Mouse (Mus musculus) heart, postnatal 0 days (tissue): ENCODE measurements at regions not wholly inside any gene's neighbourhood (a gene's known extent, or its start where the extent isn't known, plus 50 kb on each side); places are given as distances from the start of the nearest gene placed in this dataset.

Experiments
- ATAC-seq: fragments of 200-750 bp; cut with Nextera tagmentation; 2 replicates; pipeline ENCODE4 v1.8.0; 2017; ENCODE audit warnings: low read depth, moderate number of reproducible peaks, moderate library complexity; ENCODE audit not compliant: insufficient read depth
- DNase-seq: peaks from one replicate; pipeline ENCODE4 v3.0.0-alpha.2; 2016; ENCODE audit warnings: low spot score
- H3K27ac ChIP-seq: fragments of 300-500 bp; sonication (generic); 2 replicates; pipeline ENCODE4 v1.5.1; 2014; ENCODE audit warnings: low read depth, mild to moderate bottlenecking
- H3K27me3 ChIP-seq: fragments of 300-500 bp; sonication (generic); 2 replicates; pipeline ENCODE4 v1.6.1; 2014; ENCODE audit warnings: low read length, mixed read lengths; ENCODE audit not compliant: control insufficient read depth, insufficient read depth
- H3K36me3 ChIP-seq: fragments of 300-500 bp; sonication (generic); replicated peaks from 2 replicates; pipeline ENCODE4 v1.6.1; 2014; ENCODE audit warnings: low read length, mixed read lengths; ENCODE audit not compliant: control insufficient read depth, insufficient read depth
- H3K4me1 ChIP-seq: fragments of 300-500 bp; sonication (generic); 2 replicates; pipeline ENCODE4 v1.6.1; 2014; ENCODE audit warnings: antibody characterized with exemption; ENCODE audit not compliant: control insufficient read depth, insufficient read depth
- H3K4me2 ChIP-seq: fragments of 300-500 bp; sonication (generic); 2 replicates; pipeline ENCODE4 v1.6.1; 2014; ENCODE audit warnings: low read depth, mild to moderate bottlenecking, low read length, moderate library complexity
- H3K4me3 ChIP-seq: fragments of 300-500 bp; sonication (generic); 2 replicates; pipeline ENCODE4 v1.5.1; 2014; ENCODE audit warnings: low read depth, low read length
- H3K9ac ChIP-seq: fragments of 300-500 bp; sonication (generic); replicated peaks from 2 replicates; pipeline ENCODE4 v1.6.1; 2014; ENCODE audit warnings: low read depth, low read length, mixed read lengths
- H3K9me3 ChIP-seq: fragments of 300-500 bp; sonication (generic); replicated peaks from 2 replicates; pipeline ENCODE4 v1.6.1; 2016; ENCODE audit warnings: low read length; ENCODE audit not compliant: control insufficient read depth
- CTCF ChIP-seq: IDR thresholded peaks from 2 replicates; pipeline ENCODE4 v1.5.1; 2016; ENCODE audit warnings: antibody characterized with exemption, control low read depth, low read depth
- EP300 ChIP-seq: IDR thresholded peaks from 2 replicates; pipeline ENCODE4 v1.6.1; 2016; ENCODE audit warnings: antibody characterized with exemption, low read depth
- WGBS: fragments of 180-500 bp; shearing (Covaris S2); extraction: QIAGEN DNeasy Blood & Tissue Kit; methylation state at CpG from one replicate; pipeline ENCODE4 v1.1.7; 2014; 5-methylcytosine and 5-hydroxymethylcytosine counted together

GRCm38 (mm10) chr11:90783537-90783936 is 95.4 kb upstream of the Tom1l1 start:
- Histone ChIP-seq H3K4me3 (no peak overlapping the region), H3K9ac (no peak overlapping the region), H3K36me3 (no peaks in the 10 kb centered on the region), H3K27me3 (no peaks in the 10 kb centered on the region), H3K9me3 (no peaks in the 10 kb centered on the region), H3K4me1 (no peaks in the 10 kb centered on the region), H3K27ac (no peak overlapping the region), H3K4me2 (no peak overlapping the region)
- ATAC-seq (no peak), DNase-seq (no peak)
- WGBS: 43% methylated on average over 8 of the region's 8 CpGs
- TF ChIP-seq EP300 (no peak), CTCF (no peak)

- no peak overlapping the region for H3K27ac ChIP-seq
- TF ChIP-seq CTCF (peak; percentile 32), EP300 (no peak)
These were observed 94.8 kb upstream of the Tom1l1 start for GRCm38 (mm10) chr11:90782975-90783374.

GRCm38 (mm10) chr11:90775752-90776151 is 87.6 kb upstream of the Tom1l1 start:
- Histone ChIP-seq H3K4me1 (no peaks in the 10 kb centered on the region), H3K27ac (no peak overlapping the region), H3K36me3 (no peaks in the 10 kb centered on the region), H3K9me3 (no peaks in the 10 kb centered on the region), H3K4me3 (no peak overlapping the region), H3K9ac (no peak overlapping the region), H3K4me2 (no peak overlapping the region), H3K27me3 (no peaks in the 10 kb centered on the region)
- ATAC-seq: no peak
- DNase-seq: no peak
- 57% methylated on average over 1 of the region's 1 CpGs for WGBS
- TF ChIP-seq EP300: no peak
- TF ChIP-seq CTCF: no peak

More at GRCm38 (mm10) chr11:90782975-90783374, 94.8 kb upstream of the Tom1l1 start:
- Histone ChIP-seq H3K9ac (no peak overlapping the region), H3K4me3 (no peak overlapping the region), H3K27me3 (no peaks in the 10 kb centered on the region), H3K4me1 (no peaks in the 10 kb centered on the region), H3K36me3 (no peaks in the 10 kb centered on the region), H3K9me3 (no peaks in the 10 kb centered on the region), H3K4me2 (no peak overlapping the region)
- WGBS: 35% methylated on average over 6 of the region's 6 CpGs
- ATAC-seq (no peak), DNase-seq (no peak)

GRCm38 (mm10) chr11:90755981-90756380 is 67.8 kb upstream of the Tom1l1 start:
- H3K9ac ChIP-seq: no peak overlapping the region
- H3K4me3 ChIP-seq: no peak overlapping the region
- TF ChIP-seq EP300 (no peak), CTCF (no peak)
- ATAC-seq: no peak
- no peak overlapping the region for H3K4me2 ChIP-seq
- H3K36me3 ChIP-seq: no peaks in the 10 kb centered on the region
- no peak overlapping the region for H3K27ac ChIP-seq
- no peak for DNase-seq
- H3K4me1 ChIP-seq: no peaks in the 10 kb centered on the region
- no peaks in the 10 kb centered on the region for H3K9me3 ChIP-seq
- H3K27me3 ChIP-seq: no peaks in the 10 kb centered on the region
- WGBS: 62% methylated on average over 2 of the region's 2 CpGs

GRCm38 (mm10) chr11:90748448-90748847 is 60.3 kb upstream of the Tom1l1 start:
- ATAC-seq (no peak), DNase-seq (no peak)
- TF ChIP-seq EP300 (no peak), CTCF (no peak)
- Histone ChIP-seq H3K27me3 (no peaks in the 10 kb centered on the region), H3K4me2 (no peak overlapping the region), H3K4me1 (no peaks in the 10 kb centered on the region), H3K36me3 (no peaks in the 10 kb centered on the region), H3K9me3 (no peaks in the 10 kb centered on the region), H3K27ac (no peak overlapping the region), H3K9ac (no peak overlapping the region), H3K4me3 (no peak overlapping the region)
- 63% methylated on average over 3 of the region's 3 CpGs for WGBS

- no peak overlapping the region for H3K9ac ChIP-seq
- H3K36me3 ChIP-seq: no peaks in the 10 kb centered on the region
- no peak for ATAC-seq
- H3K4me1 ChIP-seq: no peaks in the 10 kb centered on the region
- no peaks in the 10 kb centered on the region for H3K27me3 ChIP-seq
- no peak for TF ChIP-seq CTCF
- no peak for TF ChIP-seq EP300
- no peak overlapping the region for H3K27ac ChIP-seq
- H3K9me3 ChIP-seq: no peaks in the 10 kb centered on the region
- no peak overlapping the region for H3K4me3 ChIP-seq
- no peak for DNase-seq
- WGBS: 72% methylated on average over 10 of the region's 10 CpGs
- H3K4me2 ChIP-seq: no peak overlapping the region
These were observed 53.9 kb upstream of the Tom1l1 start for GRCm38 (mm10) chr11:90741952-90742617.
